Comparison of ENCODE assay signal across 10 mouse cellular contexts in genomic region chr19:40813385-40813784, GRCm38 (mm10). TPM values are rescaled to one million over a fixed set of nuclear protein-coding genes. Genes with fewer than 3 reads are reported as not detected.
DNase-seq lines count a peak whose midpoint lies in the region; ATAC-seq and TF ChIP-seq lines count a peak whose summit lies in the region.
"Had no signal": no experiment of that assay in that cellular context is flagged by ENCODE, and none has a peak within 500 bp of the region (broad histone marks: within the 10 kb centered on the region; RNA-seq: fewer than 3 reads in every experiment).

No protein-coding gene starts in this region.

- TF ChIP-seq POLR2A in thymus, adult 2 months (IDR thresholded peaks at IDR 0.05; ENCODE audit: control insufficient read depth, extremely low read depth, insufficient read depth, low read length, poor library complexity), result no peak

- TF ChIP-seq CTCF in thymus, adult 2 months (IDR thresholded peaks at IDR 0.05; ENCODE audit: borderline replicate concordance, control insufficient read depth, extremely low read depth, insufficient read depth, low read length, poor library complexity), result no peak

- H3K4me1 ChIP-seq in heart, embryonic 10.5 days, result peaks cover 17% of the 10 kb centered on the region
- H3K4me1 ChIP-seq in thymus, adult 2 months (replicated peaks; ENCODE audit: control insufficient read depth, insufficient read depth, low read length), result peaks cover 15% of the 10 kb centered on the region
- peaks cover 58% of the 10 kb centered on the region for H3K4me1 ChIP-seq in liver, embryonic 13.5 days (replicated peaks)
- no peaks in the 10 kb centered on the region for H3K4me1 ChIP-seq in stomach, embryonic 15.5 days
- H3K4me1 ChIP-seq: embryonic facial prominence, embryonic 12.5 days had no signal

- DNase-seq in heart, embryonic 10.5 days (ENCODE audit: low spot score), result peak; percentile 90
- no peak for DNase-seq in heart, postnatal 36 days
- no peak for DNase-seq in thymus, adult 2 months
- DNase-seq in thymus, adult 18-20 months, result no peak
- peak; percentile 90 for DNase-seq in liver, embryonic 13.5 days
- no peak for DNase-seq in kidney, postnatal 10 days
- DNase-seq in cerebellum, adult 18-20 months, result no peak

- intact Hi-C loops in heart, postnatal 36 days (cut with DNase I), result no loop called here

- peak; percentile 98 for ATAC-seq in liver, embryonic 13.5 days (ENCODE audit: low read depth)
- ATAC-seq in stomach, embryonic 15.5 days (ENCODE audit: insufficient read depth, low FRiP score, low read depth), result peak; percentile 86; the same call in 1 of the 2 replicates

- peaks cover 3% of the 10 kb centered on the region; the same call in 1 of the 2 replicates for H3K27me3 ChIP-seq in heart, embryonic 10.5 days (ENCODE audit: insufficient read depth, poor library complexity, severe bottlenecking)
- no peaks in the 10 kb centered on the region for H3K27me3 ChIP-seq in thymus, adult 2 months (ENCODE audit: control insufficient read depth, insufficient read depth, low read length)
- H3K27me3 ChIP-seq in liver, embryonic 13.5 days, result no peaks in the 10 kb centered on the region
- H3K27me3 ChIP-seq in stomach, embryonic 15.5 days (replicated peaks), result no peaks in the 10 kb centered on the region
- H3K27me3 ChIP-seq: embryonic facial prominence, embryonic 12.5 days had no signal

- H3K27ac ChIP-seq in heart, embryonic 10.5 days, result peak overlapping the region; percentile 74; the same call in 1 of the 2 replicates
- peak overlapping the region; percentile 32; the same call in 1 of the 2 replicates for H3K27ac ChIP-seq in thymus, adult 2 months (ENCODE audit: control insufficient read depth, insufficient read depth, low read length)
- peak overlapping the region; percentile 100 for H3K27ac ChIP-seq in liver, embryonic 13.5 days
- H3K27ac ChIP-seq in stomach, embryonic 15.5 days, result no peak overlapping the region
- H3K27ac ChIP-seq: embryonic facial prominence, embryonic 12.5 days; hindbrain, embryonic 14.5 days had no signal

- no peaks in the 10 kb centered on the region for H3K9me3 ChIP-seq in heart, embryonic 10.5 days
- no peaks in the 10 kb centered on the region for H3K9me3 ChIP-seq in liver, embryonic 13.5 days (replicated peaks)
- H3K9me3 ChIP-seq in stomach, embryonic 15.5 days, result no peaks in the 10 kb centered on the region
- H3K9me3 ChIP-seq: embryonic facial prominence, embryonic 12.5 days had no signal

- peak overlapping the region; percentile 76 for H3K4me2 ChIP-seq in liver, embryonic 13.5 days
- H3K4me2 ChIP-seq in stomach, embryonic 15.5 days, result no peak overlapping the region
- H3K4me2 ChIP-seq: embryonic facial prominence, embryonic 12.5 days; hindbrain, embryonic 14.5 days had no signal

- H3K4me3 ChIP-seq in heart, embryonic 10.5 days, result peak overlapping the region; percentile 29; the same call in 1 of the 2 replicates
- H3K4me3 ChIP-seq in thymus, adult 2 months (ENCODE audit: control insufficient read depth, insufficient read depth, low read length), result no peak overlapping the region
- H3K4me3 ChIP-seq in liver, embryonic 13.5 days (replicated peaks), result peak overlapping the region; percentile 50
- H3K4me3 ChIP-seq in stomach, embryonic 15.5 days (replicated peaks), result no peak overlapping the region
- H3K4me3 ChIP-seq: embryonic facial prominence, embryonic 12.5 days had no signal

- no peaks in the 10 kb centered on the region for H3K36me3 ChIP-seq in heart, embryonic 10.5 days
- H3K36me3 ChIP-seq in thymus, adult 2 months (ENCODE audit: control insufficient read depth, insufficient read depth, low read length), result no peaks in the 10 kb centered on the region
- H3K36me3 ChIP-seq in liver, embryonic 13.5 days, result no peaks in the 10 kb centered on the region
- H3K36me3 ChIP-seq in stomach, embryonic 15.5 days, result no peaks in the 10 kb centered on the region
- H3K36me3 ChIP-seq: embryonic facial prominence, embryonic 12.5 days had no signal

- 43% methylated on average over 14 of the region's 14 CpGs for whole genome bisulfite sequencing in heart, embryonic 10.5 days
- WGBS in thymus, adult 2 months, result 23% methylated on average over 14 of the region's 14 CpGs
- WGBS in liver, embryonic 13.5 days (ENCODE audit: insufficient replicate concordance), result 9% methylated on average over 14 of the region's 14 CpGs
- 71% methylated on average over 14 of the region's 14 CpGs for WGBS in stomach, embryonic 15.5 days

- H3K9ac ChIP-seq in liver, embryonic 13.5 days, result peak overlapping the region; percentile 75
- no peak overlapping the region for H3K9ac ChIP-seq in stomach, embryonic 15.5 days
- H3K9ac ChIP-seq: embryonic facial prominence, embryonic 12.5 days; hindbrain, embryonic 14.5 days had no signal

RNA-seq across cellular contexts. Expression of gene Ccnj, which starts 17.7 kb away (rescaled TPM):
- polyA plus RNA-seq in heart, embryonic 10.5 days (2016; fragmentation: Nextera tagmentation; extraction: Ambion mirVana), result 12.3 and 14.7 TPM in 2 replicates
- total RNA-seq in heart, postnatal 36 days (2021), result 1 to 10 TPM; 4.1 to 5.1 TPM
- polyA plus RNA-seq in thymus, adult 2 months (2012; rRNA removed), result 17.6 and 18.8 TPM in 2 replicates
- polyA plus RNA-seq in liver, embryonic 13.5 days (2015; fragmentation: Nextera tagmentation; extraction: Ambion mirVana), result 4.5 and 5.2 TPM in 2 replicates
- polyA plus RNA-seq in stomach, embryonic 15.5 days (2015; fragmentation: Nextera tagmentation; extraction: Ambion mirVana), result 9.7 and 10.2 TPM in 2 replicates

Comparison
In these comparisons a context has a peak if more than half of its experiments do, and no peak if none do; other contexts are left out.
1. DNase-seq: peak in heart, embryonic 10.5 days (single experiment) and liver, embryonic 13.5 days (single experiment); none in heart, postnatal 36 days (0 of 2), thymus, adult 2 months (single experiment), thymus, adult 18-20 months (0 of 2), kidney, postnatal 10 days (single experiment) and cerebellum, adult 18-20 months (0 of 2).
2. H3K4me3 ChIP-seq: peak in heart, embryonic 10.5 days (single experiment) and liver, embryonic 13.5 days (single experiment); none in thymus, adult 2 months (single experiment) and stomach, embryonic 15.5 days (single experiment).